Mouse (Mus musculus): ENCODE measurements at regions not wholly inside any gene's neighbourhood (a gene's known extent, or its start where the extent isn't known, plus 50 kb on each side); places are given as distances from the start of the nearest gene placed in this dataset.
"Not testable (repeated sequence)": the region's sequence is repeated elsewhere in the genome, so short reads cannot be mapped to it uniquely, and the experiment has no call there.

DNA sequence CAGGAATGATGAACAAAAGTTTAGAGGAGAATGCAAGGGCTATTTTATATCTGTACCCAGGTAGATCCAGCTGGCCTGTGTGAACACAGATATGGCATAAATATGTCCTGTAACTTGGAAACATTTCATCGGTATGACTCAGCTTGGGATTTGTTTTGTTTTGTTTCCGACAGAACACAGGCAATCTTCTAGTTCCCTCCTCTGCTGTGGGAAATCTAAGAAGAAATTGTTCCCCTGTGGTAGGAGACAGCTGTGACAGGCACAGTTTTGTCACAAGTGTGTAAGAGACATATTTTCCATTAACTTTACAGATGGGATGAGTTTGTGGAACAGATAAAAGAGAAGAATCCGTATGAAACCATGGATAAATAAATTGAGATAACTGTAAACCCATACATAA is 687.0 kb downstream of the Tpm3-rs7 start:
- no peak for DNase-seq

DNA sequence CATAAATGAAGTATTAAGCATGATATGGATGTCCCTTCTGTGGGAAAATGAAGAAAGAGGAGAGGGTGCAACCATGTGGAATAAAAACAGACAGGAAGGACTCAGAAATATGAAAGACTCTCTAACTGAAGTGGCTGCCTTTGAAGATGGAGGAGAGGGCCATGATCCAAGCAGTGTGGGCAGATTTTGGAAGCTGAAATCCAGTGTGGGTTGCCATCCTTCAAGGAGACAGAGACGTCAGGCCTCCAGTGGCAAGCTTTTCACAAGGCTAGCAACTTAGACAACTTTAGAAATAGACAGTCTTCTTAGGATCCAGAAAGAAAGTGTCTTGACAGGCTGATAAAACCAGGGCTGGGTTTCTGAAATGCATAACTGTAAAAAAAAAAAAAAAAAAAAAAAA is 688.0 kb downstream of the Tpm3-rs7 start:
- DNase-seq, result no peak

DNA sequence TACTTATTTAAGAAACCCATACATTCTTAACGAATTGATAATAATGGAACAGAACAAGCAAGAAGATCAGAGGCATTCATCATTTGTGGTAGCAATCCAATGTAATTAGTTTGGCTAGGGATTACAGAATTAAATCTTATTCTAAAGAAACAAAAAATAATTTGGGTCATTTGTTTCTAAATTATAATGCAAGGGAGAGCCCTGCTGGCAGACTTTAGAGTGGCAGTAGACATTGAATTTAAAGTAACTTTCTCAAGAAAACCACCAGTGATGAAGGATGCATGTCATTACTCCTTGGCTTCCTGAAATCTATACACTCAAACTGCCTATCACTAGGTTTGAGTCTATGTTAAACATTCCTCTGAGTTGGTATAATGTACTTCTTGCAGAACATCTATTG is 722.7 kb downstream of the Tpm3-rs7 start:
- DNase-seq, result no peak

DNA sequence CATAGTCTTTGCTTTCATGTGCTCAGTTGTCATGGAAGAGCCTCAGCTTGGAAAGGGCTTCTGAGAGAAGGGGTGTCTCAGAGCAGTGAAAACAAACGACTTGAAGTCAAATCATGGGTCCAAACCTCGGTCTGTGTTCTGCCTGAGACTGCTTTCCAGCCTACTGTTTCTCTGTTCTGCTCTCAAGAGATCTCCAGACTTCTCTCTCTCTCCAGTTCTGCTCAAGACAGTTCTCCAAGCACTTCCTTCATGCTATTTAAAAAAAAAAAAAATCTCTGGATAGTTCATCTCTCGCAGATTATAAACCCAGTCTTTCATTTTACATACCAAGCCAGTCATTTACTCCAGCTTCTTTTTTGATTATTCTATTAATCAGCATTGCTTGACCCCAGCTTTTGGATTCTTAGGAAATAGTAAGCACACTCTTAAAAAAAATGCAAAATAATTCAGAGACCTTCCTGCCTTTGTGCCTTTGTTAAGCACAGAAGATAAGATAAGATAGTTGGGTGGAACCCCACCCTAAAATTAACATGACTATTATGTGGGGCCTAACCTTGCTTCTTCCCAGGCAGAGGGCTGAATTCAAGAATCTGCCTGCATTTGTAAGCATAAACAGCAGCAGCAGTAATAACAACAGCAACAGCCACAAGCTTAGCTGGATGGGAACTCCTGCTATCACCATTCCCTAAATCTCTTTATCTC is 724.4 kb downstream of the Tpm3-rs7 start:
- DNase-seq, result no peak

DNA sequence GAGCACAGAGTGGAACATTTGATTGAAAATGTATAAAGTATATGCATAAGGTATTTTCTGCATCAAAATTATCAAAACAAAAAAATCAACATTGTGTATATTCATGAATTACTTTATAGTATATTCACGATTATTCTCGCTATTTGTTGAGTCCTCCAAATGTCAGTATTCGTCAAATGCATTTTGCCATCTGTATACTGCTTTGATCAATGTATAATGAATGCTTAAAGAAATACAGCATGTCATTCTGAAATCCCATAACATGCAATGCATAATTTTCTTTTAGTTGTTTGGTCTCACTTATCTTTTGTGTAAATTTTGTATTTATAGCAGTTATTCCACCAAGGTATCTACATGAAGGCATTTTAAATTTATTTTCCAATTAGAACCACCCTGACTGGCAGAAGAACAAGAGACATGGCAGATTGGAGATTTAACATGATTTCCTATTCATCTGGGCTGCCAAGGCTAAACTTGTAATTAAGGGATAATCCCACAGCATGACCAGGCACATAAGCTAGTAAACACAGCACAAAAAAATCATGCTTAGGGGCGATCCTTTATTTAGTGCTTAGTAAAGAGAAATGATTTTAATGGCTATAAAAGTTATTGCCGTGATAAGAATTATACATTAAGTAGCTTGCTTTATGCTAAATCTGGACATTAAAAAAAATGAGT is 739.3 kb downstream of the Tpm3-rs7 start:
- no peak for DNase-seq

DNA sequence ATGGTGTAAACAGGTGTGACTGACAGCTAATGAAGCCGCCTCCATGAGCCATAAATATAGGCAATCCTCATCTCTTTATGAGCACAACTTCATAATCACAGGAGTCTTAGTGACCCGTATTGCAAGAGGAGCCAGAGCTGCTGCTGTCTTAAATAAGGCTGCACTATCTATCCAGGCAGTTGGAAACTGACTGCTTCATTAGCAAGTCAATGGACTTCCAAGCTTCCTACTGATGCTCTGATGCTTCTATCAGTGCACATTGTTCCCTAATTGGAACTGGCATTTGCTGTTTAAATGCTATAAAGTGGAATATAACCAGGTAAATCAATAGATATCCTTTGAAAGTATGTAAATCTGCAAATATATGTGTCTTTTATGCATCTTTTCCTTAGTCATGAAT is 746.9 kb downstream of the Tpm3-rs7 start:
- DNase-seq, result no peak

DNA sequence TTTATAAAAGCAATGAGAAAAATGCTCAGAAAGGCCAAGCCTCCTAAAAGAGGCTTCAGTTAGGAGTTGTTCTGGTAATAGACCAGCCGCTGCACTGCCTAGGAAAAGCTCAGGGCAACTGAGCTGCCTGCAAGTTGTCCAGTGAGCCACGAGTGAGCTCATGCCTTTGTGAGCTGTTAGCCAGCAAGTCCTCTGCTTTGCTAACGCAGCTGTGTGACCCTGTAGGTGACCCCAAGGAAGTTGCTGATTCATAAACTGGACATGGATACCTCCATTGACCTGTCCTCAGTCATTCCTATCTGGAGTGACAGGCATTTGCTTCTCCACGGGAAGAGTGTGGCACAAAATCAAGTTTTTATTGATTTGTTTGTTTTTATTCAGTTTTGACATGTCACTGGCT is 748.2 kb downstream of the Tpm3-rs7 start:
- DNase-seq, result no peak

DNA sequence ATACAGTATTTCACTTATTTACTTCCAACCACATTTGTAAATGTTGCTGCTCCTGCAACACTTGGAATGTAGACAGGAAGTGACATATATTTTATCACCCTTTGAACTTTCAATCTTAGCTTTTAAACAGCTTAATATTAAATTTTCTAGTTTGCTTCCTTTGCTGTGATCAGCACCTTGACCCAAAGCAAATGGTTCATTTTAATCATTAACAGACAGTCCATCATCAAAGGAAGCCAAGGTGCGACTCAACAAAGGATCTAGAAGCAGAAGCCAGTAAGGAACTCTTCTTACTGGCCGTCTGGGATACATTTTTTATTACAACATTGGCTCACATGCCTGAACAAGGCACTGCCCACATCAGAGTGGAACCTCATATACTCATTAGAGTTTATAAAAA is 758.8 kb downstream of the Tpm3-rs7 start:
- DNase-seq, result no peak

DNA sequence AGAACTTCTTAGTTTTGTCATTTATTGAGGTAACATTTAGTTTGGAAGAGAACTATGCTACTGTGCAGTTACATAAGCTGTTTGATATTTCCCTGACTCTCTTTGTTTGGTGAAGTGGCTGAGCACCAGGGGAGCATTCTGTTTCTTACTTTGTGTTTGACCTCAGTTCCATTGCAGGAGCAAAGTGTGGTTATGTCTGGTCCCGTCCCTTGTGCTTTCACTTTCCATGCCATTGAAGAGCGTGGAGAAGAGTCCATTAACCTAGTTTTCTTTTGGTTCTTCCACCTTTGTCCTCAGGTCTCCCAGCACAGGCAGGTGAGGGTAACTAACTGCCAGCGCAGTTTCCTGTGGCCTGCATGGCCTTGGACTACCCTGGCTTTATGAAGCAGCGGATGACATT is 759.6 kb downstream of the Tpm3-rs7 start:
- no peak for DNase-seq

DNA sequence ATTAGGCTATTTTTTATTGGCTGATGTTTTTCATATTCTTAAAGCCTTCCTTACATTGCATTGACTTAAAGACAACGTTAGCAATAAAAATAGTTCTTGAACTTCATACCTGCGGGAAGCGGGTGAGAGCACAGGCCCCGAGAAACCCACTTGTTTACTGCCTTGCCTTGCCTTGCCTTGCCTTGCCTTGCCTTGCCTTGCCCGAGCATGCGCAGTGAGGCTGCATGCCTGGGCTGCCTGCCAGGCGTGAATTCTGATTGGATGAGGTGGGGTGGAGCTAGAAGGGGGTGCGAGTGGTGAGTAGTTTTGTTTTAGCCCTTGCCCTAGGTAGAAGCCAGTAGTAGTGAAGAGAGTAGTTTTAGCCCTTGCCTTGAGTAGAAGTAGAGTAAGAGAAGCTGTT is 792.4 kb downstream of the Tpm3-rs7 start:
- peak; percentile 3 for DNase-seq

DNA sequence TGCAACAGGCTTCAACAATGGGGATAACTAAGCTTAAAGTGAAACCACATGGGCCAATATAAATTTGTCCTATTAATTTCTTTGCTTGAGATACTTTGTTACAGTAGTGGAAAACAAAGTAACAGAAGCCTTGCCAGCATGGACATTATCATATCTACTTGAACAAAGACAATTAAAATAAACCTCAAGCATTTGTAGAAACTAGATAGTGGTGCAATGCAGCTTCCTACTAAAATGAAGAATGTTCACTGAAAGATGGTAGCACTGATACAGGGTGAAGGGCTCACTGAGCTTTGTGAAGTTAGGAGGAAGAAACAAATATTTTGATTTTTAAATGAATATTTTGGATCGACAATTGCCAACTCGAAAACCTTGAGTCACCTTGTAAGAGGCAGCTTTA is 814.1 kb downstream of the Tpm3-rs7 start:
- no peak for DNase-seq

DNA sequence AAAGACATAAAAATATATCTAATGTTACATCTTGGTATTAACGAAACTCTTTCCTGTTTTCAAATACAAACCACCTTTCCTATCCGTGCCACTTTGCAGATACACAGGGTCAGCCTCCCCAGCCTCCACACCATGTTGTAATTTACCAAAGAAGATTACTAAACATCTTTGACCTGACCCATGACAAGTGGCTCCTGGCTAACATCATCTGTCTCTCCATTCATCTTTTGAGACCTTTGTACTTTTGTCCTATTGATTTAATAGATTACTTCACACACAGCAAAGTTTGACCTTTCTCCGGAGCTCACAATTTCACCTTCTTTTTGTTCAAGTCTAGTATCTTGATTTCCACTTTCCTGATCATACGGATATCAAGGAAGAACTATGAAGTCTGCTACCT is 851.6 kb downstream of the Tpm3-rs7 start:
- no peak for DNase-seq

DNA sequence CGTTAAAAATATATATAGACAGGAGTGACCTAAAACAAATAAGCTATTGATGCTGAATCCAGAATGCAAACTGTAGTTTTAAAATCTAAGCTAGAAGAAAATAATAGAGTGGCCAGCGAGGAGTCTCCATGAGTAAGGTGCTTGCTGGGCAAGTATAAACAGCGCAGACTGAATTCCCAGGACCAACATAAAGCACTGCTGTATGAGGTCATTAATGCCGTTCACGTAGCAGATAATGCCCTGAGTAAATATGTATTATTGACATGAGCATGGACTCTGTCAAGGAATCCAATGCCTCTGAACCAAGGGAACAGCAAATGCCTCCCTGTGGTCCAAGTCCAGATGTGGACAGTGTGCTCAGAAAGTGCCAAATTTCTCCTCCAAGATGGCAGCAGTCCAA is 876.4 kb upstream of the Gpc5 start:
- no peak for DNase-seq

DNA sequence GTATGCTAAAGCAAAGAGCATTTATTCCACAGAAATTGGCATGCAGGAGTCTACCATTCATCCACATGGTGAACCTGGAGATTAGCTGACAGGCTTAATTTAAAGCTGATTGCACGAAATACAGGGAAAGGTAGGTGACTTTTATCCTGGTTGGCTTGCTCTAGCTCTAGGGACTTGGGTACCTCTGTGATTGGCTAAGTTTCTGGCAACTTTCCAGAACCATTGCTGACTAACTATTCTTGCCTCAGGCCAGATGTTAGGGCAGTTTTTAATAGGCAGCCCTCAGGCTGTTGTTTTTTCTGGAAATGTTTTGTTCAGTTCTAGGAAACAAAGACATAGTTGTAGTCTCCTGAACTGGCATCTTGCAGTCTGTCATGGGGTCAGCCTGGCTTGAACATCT is 871.1 kb upstream of the Gpc5 start:
- DNase-seq, result peak; percentile 7

DNA sequence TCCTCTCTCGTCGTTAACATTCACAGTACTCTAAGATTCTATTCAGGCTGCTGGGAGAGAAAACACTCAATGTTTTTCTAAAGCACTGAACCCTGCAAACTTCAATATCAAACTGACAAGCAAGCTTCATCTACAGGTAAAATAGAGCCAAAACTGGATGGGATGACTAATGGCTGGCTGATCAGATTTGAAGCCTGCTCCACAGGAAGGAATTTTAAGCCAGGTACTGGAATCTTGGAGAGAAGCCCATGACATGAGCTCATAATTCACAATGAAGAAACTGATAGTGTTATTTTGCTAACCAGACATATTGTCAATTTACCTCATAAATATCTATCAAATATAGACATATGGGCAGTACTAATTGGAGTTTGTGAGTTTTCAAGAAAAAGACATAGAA is 861.3 kb upstream of the Gpc5 start:
- no peak for DNase-seq

DNA sequence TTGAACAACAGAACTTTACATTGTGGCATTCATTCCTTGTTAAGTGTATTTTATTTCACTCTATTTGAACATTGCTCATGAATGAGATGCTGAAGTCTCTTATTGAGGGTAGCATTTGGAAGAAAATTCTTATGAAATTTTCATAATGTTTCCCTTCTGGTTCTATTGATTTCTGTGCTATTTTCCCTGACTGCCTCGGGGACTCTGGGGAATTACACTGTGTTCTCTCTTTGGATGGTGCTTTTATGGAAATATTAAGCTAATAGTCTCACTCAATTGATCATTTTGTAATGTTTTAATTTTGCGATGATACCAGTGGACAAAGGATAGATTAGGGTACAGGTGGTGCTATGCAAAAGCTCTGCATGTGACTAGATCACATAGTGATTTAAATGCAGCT is 837.0 kb upstream of the Gpc5 start:
- no peak for DNase-seq

DNA sequence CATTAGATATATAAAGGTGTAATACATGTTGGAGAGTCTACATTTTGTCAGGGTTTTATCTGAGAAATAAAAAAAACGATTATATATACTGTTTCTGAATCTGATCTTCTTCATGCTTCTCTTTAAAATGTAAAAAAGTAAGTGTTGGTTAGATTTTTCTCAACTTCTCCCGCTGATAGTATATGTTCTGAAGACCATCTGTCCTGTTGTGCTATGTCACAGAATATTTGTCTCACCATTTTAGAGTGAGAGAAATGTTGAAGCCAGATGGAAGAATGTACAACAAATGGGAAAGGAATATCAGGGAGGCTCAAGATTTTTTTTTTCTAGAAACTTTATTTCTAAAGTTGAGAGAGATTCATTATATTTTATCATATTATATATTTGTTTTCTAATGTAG is 830.4 kb upstream of the Gpc5 start:
- DNase-seq, result no peak

DNA sequence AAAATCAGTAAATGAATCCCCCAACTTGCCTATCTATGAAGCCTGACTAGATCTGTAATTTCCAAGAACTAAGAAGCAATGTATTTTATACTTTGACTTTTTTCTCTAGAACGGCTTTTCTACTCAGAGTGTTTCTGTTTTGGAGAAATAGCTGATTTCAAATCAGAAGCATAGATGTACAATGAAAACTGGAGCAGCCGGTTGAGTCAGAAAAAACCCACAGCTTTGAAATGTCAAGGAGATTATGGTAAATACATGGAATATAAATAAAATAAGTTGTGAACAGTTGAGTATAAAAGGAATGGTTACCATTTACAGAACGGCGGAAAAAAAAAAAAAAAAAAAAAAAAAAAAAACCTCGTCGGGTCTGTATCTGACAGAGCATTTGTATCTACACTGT is 791.4 kb upstream of the Gpc5 start:
- no peak for DNase-seq

DNA sequence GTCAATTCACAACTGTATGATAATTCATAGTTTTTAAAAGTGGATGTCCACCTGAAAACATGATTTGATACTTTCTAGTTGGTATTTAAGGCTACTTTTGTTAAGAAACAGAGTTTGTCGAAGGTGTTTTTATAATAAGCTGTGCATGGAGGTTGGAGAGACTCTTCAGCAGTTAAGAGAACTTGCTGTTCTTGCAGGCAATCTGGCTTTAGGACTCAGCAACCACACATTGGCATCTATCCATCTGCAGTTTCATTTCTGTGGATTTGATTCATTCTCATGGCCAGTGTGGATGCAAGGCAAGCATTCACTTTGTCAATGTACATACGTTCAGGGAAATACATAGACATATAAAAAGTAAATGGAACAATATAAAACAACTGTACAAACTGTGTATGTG is 784.5 kb upstream of the Gpc5 start:
- DNase-seq, result no peak

DNA sequence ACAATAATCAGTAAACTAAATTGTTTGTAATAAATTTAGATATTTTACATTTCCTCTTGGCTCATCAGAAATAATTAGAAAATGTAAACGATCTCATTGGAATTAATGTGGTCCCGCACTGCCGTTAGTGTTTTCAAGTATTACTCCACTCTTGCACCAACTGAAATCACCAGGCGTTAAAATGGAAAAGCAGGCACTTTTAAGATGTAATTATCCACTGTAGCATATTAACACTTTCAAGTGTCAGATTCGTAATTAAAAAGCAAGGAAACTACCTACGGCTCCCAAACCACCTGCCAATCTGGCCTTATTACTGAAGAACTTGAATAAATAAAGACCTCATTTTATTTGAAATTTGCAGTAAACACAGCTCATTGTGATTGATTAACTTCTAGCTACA is 759.4 kb upstream of the Gpc5 start:
- no peak for DNase-seq

DNA sequence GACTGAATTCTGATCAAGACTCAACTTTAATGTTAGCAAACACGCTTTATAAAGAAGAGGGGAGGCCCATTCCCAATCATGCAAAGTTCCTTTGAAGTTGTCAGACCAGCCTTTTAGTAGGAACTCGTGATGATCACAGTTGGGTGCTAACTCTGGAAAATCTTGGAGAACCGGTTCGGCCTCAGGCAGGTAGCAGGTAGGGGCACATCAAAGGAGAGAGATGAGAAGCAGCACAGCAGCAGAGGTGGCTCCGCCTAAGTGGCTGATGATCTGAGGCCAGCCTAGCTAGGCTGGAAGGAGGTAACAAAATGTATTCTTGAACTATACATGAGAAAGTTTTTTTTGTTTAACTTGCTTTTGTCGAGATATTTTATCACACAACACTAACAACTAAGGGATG is 742.7 kb upstream of the Gpc5 start:
- DNase-seq, result no peak

DNA sequence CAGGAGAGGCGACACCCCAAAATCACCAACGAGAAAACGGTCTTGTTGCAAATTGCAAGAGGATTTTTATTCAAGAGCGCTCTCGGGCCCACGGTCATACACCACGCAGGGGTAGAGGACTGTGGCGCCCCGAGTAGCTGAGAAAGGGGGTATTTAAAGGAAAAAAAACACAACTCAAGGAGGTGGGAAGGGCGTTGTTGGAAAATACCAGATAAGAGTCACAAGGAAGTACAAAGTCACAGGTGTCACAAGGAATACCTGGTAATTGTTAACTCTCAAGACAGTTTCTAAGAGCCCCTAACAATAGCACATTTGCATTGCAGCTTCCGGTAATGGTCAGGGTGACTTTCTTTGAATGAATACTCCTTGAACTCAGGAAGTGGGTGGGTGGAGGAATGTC is 742.2 kb upstream of the Gpc5 start:
- not testable (repeated sequence) for DNase-seq

DNA sequence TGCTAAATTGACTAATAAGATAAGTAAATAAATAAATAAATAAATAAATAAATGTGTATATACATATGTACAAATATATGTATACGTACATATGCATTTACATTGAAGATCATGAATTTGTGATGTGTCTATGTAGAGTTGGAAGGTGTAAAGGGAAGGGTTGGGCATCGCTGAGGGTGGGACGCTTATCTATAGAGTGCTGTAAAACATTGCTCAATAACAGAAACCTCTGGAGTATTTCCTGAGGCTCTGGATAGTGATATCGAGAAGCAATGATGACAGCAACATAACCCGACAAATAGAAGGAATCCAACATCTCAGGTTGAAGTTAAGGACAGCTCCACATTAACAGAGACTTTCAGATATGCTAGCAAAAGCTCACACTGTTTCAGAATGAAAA is 739.7 kb upstream of the Gpc5 start:
- no peak for DNase-seq

DNA sequence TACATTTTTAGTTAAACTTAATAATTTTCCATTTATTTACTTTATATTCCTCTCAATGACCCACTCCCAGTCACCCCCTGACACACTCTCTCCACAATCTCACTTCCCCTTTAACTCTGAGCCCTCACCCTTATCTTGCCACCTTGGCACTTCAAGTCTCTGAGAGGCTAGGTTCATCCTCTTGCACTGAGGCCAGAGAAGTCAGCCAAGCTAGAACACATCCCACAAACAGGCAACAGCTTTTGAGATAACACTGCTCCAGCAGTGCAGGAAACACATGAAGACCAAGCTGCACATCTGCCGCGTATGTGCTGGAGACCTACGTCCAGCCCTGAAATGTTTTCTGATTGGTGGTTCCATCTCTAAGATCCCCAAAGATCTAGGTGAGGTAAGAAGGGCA is 717.2 kb upstream of the Gpc5 start:
- no peak for DNase-seq

Data from adrenal gland, postnatal 10 days (tissue).